Mouse (Mus musculus) hindbrain, postnatal 0 days (tissue): Measurements from ENCODE around the gene Snx3. TPM values are rescaled to one million over a fixed set of nuclear protein-coding genes. Genes with fewer than 3 reads are reported as not detected.

Source experiments
- ATAC-seq: fragments of 200-750 bp; cut with Nextera tagmentation; 2 replicates; pipeline ENCODE4 v1.8.0; 2017; ENCODE audit warnings: mild to moderate bottlenecking, moderate TSS enrichment, moderate library complexity
- DNase-seq: peaks from one replicate; pipeline ENCODE4 v3.0.0-alpha.2; 2015; ENCODE audit warnings: low spot score
- H3K27ac ChIP-seq: fragments of 300-500 bp; sonication (generic); 2 replicates; pipeline ENCODE4 v1.5.1; 2014; ENCODE audit warnings: mild to moderate bottlenecking
- H3K27me3 ChIP-seq: fragments of 300-500 bp; sonication (generic); 2 replicates; pipeline ENCODE4 v1.6.1; 2014; ENCODE audit warnings: low read length, mixed read lengths; ENCODE audit not compliant: insufficient read depth
- H3K36me3 ChIP-seq: fragments of 300-500 bp; sonication (generic); 2 replicates; pipeline ENCODE4 v1.6.1; 2014; ENCODE audit warnings: low read length, mixed read lengths; ENCODE audit not compliant: insufficient read depth
- H3K4me1 ChIP-seq: fragments of 300-500 bp; sonication (generic); 2 replicates; pipeline ENCODE4 v1.6.1; 2014; ENCODE audit warnings: antibody characterized with exemption, low read length, mixed read lengths; ENCODE audit not compliant: insufficient read depth
- H3K4me2 ChIP-seq: fragments of 300-500 bp; sonication (generic); 2 replicates; pipeline ENCODE4 v1.6.1; 2014; ENCODE audit warnings: low read depth, mild to moderate bottlenecking, low read length, moderate library complexity, mixed read lengths
- H3K4me3 ChIP-seq: fragments of 300-500 bp; sonication (generic); 2 replicates; pipeline ENCODE4 v1.5.1; 2014; ENCODE audit warnings: low read length
- H3K9ac ChIP-seq: fragments of 300-500 bp; sonication (generic); replicated peaks from 2 replicates; pipeline ENCODE4 v1.6.1; 2014; ENCODE audit warnings: mild to moderate bottlenecking, low read length, moderate library complexity, mixed read lengths
- H3K9me3 ChIP-seq: fragments of 300-500 bp; sonication (generic); 2 replicates; pipeline ENCODE4 v1.6.1; 2016; ENCODE audit warnings: low read length, mixed read lengths
- CTCF ChIP-seq: IDR thresholded peaks from 2 replicates; pipeline ENCODE4 v1.5.1; 2016; ENCODE audit warnings: antibody characterized with exemption, control low read depth, low read depth
- WGBS: fragments of 180-500 bp; shearing (Covaris S2); extraction: QIAGEN DNeasy Blood & Tissue Kit; methylation state at CpG from one replicate; pipeline ENCODE4 v1.1.7; 2014; 5-methylcytosine and 5-hydroxymethylcytosine counted together
- polyA plus RNA-seq: library from polyadenylated mRNA; unstranded; fragments of >200 nt; fragmentation: Nextera tagmentation; extraction: Ambion mirVana; gene quantifications from 2 replicates; pipeline ENCODE4 v1.2.1, GENCODE M21; 2015
- total RNA-seq: library from RNA; depleted of rRNA; stranded (reverse); fragments of >200 nt; gene quantifications from 2 replicates; pipeline ENCODE4 v1.2.3, GENCODE M21; 2014

The Snx3 gene
- total and polyA plus RNA-seq, 2 experiments from 2014 or later = 134 to 344 TPM

GRCm38 (mm10) chr10:42522912-42523311, 21.1 kb downstream of the Snx3 start:
- Histone ChIP-seq H3K4me2 (no peak overlapping the region), H3K36me3 (no peaks in the 10 kb centered on the region; the same call in 1 of the 2 replicates), H3K4me1 (no peaks in the 10 kb centered on the region), H3K9ac (no peak overlapping the region), H3K4me3 (no peak overlapping the region), H3K9me3 (no peaks in the 10 kb centered on the region), H3K27ac (no peak overlapping the region), H3K27me3 (no peaks in the 10 kb centered on the region)
- no peak for ATAC-seq
- WGBS = 49% methylated on average over 2 of the region's 2 CpGs
- DNase-seq = no peak
- TF ChIP-seq CTCF = no peak

GRCm38 (mm10) chr10:42523556-42524162, 21.8 kb downstream of the Snx3 start:
- Histone ChIP-seq H3K9me3 (no peaks in the 10 kb centered on the region), H3K27ac (no peak overlapping the region), H3K4me3 (no peak overlapping the region), H3K36me3 (peaks cover 6% of the 10 kb centered on the region), H3K27me3 (no peaks in the 10 kb centered on the region), H3K9ac (no peak overlapping the region), H3K4me2 (no peak overlapping the region), H3K4me1 (no peaks in the 10 kb centered on the region)
- 67% methylated on average over 11 of the region's 11 CpGs for WGBS
- no peak for DNase-seq
- no peak for TF ChIP-seq CTCF
- ATAC-seq = no peak

GRCm38 (mm10) chr10:42525682-42526081, 23.9 kb downstream of the Snx3 start:
- Histone ChIP-seq H3K4me1 (no peaks in the 10 kb centered on the region), H3K9me3 (no peaks in the 10 kb centered on the region), H3K27me3 (no peaks in the 10 kb centered on the region), H3K4me3 (no peak overlapping the region), H3K4me2 (no peak overlapping the region), H3K9ac (no peak overlapping the region), H3K36me3 (peaks cover 13% of the 10 kb centered on the region), H3K27ac (no peak overlapping the region)
- TF ChIP-seq CTCF = no peak
- DNase-seq = no peak
- 94% methylated on average over 3 of the region's 3 CpGs for WGBS
- ATAC-seq = no peak

GRCm38 (mm10) chr10:42533836-42534453, 32.1 kb downstream of the Snx3 start:
- no peak for TF ChIP-seq CTCF
- Histone ChIP-seq H3K4me1 (no peaks in the 10 kb centered on the region), H3K4me2 (no peak overlapping the region), H3K9ac (no peak overlapping the region), H3K27ac (no peak overlapping the region), H3K36me3 (peaks cover 25% of the 10 kb centered on the region; the same call in 1 of the 2 replicates), H3K9me3 (no peaks in the 10 kb centered on the region), H3K27me3 (no peaks in the 10 kb centered on the region), H3K4me3 (no peak overlapping the region)
- 86% methylated on average over 11 of the region's 11 CpGs for WGBS
- no peak for DNase-seq
- no peak for ATAC-seq

GRCm38 (mm10) chr10:42537571-42538316, 35.9 kb downstream of the Snx3 start:
- no peak for ATAC-seq
- WGBS = 91% methylated on average over 9 of the region's 9 CpGs

GRCm38 (mm10) chr10:42545707-42546503, 44.1 kb downstream of the Snx3 start:
- no peaks in the 10 kb centered on the region for H3K4me1 ChIP-seq
- no peaks in the 10 kb centered on the region for H3K9me3 ChIP-seq
- ATAC-seq (no peak), DNase-seq (no peak)
- no peaks in the 10 kb centered on the region for H3K36me3 ChIP-seq
- TF ChIP-seq CTCF = no peak
- no peak overlapping the region for H3K4me2 ChIP-seq
- H3K27ac ChIP-seq = no peak overlapping the region
- no peak overlapping the region for H3K4me3 ChIP-seq
- no peaks in the 10 kb centered on the region for H3K27me3 ChIP-seq
- H3K9ac ChIP-seq = no peak overlapping the region
- WGBS = 82% methylated on average over 6 of the region's 6 CpGs

More at GRCm38 (mm10) chr10:42537571-42538316, 35.9 kb downstream of the Snx3 start:
- no peak overlapping the region for H3K27ac ChIP-seq
- no peak overlapping the region for H3K9ac ChIP-seq
- no peak for TF ChIP-seq CTCF
- H3K4me2 ChIP-seq = no peak overlapping the region
- H3K36me3 ChIP-seq = peaks cover 17% of the 10 kb centered on the region; the same call in 1 of the 2 replicates
- H3K4me1 ChIP-seq = no peaks in the 10 kb centered on the region
- DNase-seq = no peak
- no peaks in the 10 kb centered on the region for H3K9me3 ChIP-seq
- no peak overlapping the region for H3K4me3 ChIP-seq
- H3K27me3 ChIP-seq = no peaks in the 10 kb centered on the region
